Mouse (Mus musculus): ENCODE measurements around the gene Cacna1c. TPM values are rescaled to one million over a fixed set of nuclear protein-coding genes. Genes with fewer than 3 reads are reported as not detected.

Cacna1c gene
- polyA plus RNA-seq, 1 experiment from 2014 or later: 3.2 TPM

DNA sequence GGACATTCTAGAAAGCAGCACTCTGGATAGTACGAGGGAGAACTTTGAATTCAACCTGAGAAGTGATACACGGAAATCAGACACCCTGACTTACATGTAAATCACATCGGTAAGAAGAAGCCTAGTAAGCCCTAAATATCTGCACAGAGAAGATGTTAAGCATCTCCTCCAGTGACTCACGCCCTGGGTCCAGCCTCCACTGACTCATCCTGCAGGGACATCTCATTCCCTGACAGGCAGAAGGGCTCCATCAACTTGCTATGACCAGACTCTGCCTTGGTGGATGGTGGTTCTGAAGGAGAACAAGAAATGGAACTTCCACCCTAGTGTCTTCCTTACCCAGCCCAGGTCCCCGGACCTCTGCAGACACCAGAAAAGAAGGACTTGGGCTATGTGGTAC is 191.6 kb downstream of the Cacna1c start:
- no peak overlapping the region for H3K9ac ChIP-seq (ENCODE audit: low read length)
- ATAC-seq (no peak), DNase-seq (ENCODE audit: low spot score) (no peak)
- H3K4me2 ChIP-seq (ENCODE audit: low read length): no peak overlapping the region
- H3K36me3 ChIP-seq (ENCODE audit: control insufficient read depth, insufficient read depth, low read length): no peaks in the 10 kb centered on the region
- no peaks in the 10 kb centered on the region for H3K9me3 ChIP-seq (replicated peaks; ENCODE audit: control insufficient read depth, low read length)
- no peak overlapping the region for H3K27ac ChIP-seq (ENCODE audit: low read depth, low read length)
- H3K4me1 ChIP-seq (ENCODE audit: control insufficient read depth, insufficient read depth, low read length): no peaks in the 10 kb centered on the region
- H3K4me3 ChIP-seq (ENCODE audit: low read depth, low read length): no peak overlapping the region
- 92% methylated on average over 5 of the region's 5 CpGs for WGBS
- no peaks in the 10 kb centered on the region for H3K27me3 ChIP-seq (replicated peaks; ENCODE audit: control insufficient read depth, insufficient read depth, low read length)

- WGBS: 47% methylated on average over 2 of the region's 2 CpGs
- no peak for ATAC-seq
- H3K27ac ChIP-seq (ENCODE audit: low read depth, low read length): no peak overlapping the region
Measured at GRCm38 (mm10) chr6:119001442-119001841, 194.8 kb downstream of the Cacna1c start.

GRCm38 (mm10) chr6:119000255-119000654 is 196.0 kb downstream of the Cacna1c start:
- WGBS: 83% methylated on average over 3 of the region's 3 CpGs
- no peak overlapping the region for H3K4me3 ChIP-seq (ENCODE audit: low read depth, low read length)
- no peaks in the 10 kb centered on the region for H3K36me3 ChIP-seq (ENCODE audit: control insufficient read depth, insufficient read depth, low read length)
- no peak overlapping the region for H3K27ac ChIP-seq (ENCODE audit: low read depth, low read length)
- no peak overlapping the region for H3K9ac ChIP-seq (ENCODE audit: low read length)
- no peaks in the 10 kb centered on the region for H3K9me3 ChIP-seq (replicated peaks; ENCODE audit: control insufficient read depth, low read length)
- no peak for ATAC-seq
- H3K4me1 ChIP-seq (ENCODE audit: control insufficient read depth, insufficient read depth, low read length): no peaks in the 10 kb centered on the region
- no peaks in the 10 kb centered on the region for H3K27me3 ChIP-seq (replicated peaks; ENCODE audit: control insufficient read depth, insufficient read depth, low read length)
- H3K4me2 ChIP-seq (ENCODE audit: low read length): no peak overlapping the region
- no peak for DNase-seq (ENCODE audit: low spot score)

More at GRCm38 (mm10) chr6:119001442-119001841, 194.8 kb downstream of the Cacna1c start:
- no peaks in the 10 kb centered on the region for H3K36me3 ChIP-seq (ENCODE audit: control insufficient read depth, insufficient read depth, low read length)
- H3K4me3 ChIP-seq (ENCODE audit: low read depth, low read length): no peak overlapping the region
- no peaks in the 10 kb centered on the region for H3K4me1 ChIP-seq (ENCODE audit: control insufficient read depth, insufficient read depth, low read length)
- no peaks in the 10 kb centered on the region for H3K9me3 ChIP-seq (replicated peaks; ENCODE audit: control insufficient read depth, low read length)
- DNase-seq (ENCODE audit: low spot score): peak; percentile 25
- H3K9ac ChIP-seq (ENCODE audit: low read length): no peak overlapping the region
- no peaks in the 10 kb centered on the region for H3K27me3 ChIP-seq (replicated peaks; ENCODE audit: control insufficient read depth, insufficient read depth, low read length)
- no peak overlapping the region for H3K4me2 ChIP-seq (ENCODE audit: low read length)

DNA sequence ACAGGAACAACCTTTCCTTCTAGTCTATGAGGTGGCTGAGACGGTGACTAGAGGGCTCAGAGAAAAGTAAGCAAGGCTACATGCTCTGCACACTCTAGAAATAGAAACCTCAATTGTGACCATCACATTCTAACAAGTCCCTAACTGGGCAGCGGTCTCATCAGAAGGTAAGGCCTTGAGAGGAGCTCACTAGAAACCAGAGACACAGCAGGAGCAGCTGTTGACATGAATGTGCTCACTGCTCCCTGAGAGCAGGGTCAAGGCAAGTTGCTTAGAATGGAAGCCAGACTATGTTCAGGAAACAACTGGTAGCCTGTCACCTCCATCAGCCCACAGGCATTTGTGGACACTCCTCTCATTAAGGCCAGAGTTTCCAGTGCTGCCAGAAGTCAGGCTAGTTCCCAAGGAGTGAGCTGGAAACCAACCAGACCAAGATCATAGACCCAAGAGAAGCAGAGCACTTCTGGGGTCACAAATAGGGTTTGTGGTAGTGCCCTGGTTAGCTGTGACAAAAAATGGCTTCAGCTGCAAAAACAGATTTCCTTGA is 196.8 kb downstream of the Cacna1c start:
- WGBS: 90% methylated on average over 2 of the region's 2 CpGs
- Histone ChIP-seq H3K4me3 (ENCODE audit: low read depth, low read length) (no peak overlapping the region), H3K27me3 (replicated peaks; ENCODE audit: control insufficient read depth, insufficient read depth, low read length) (no peaks in the 10 kb centered on the region), H3K9me3 (replicated peaks; ENCODE audit: control insufficient read depth, low read length) (no peaks in the 10 kb centered on the region), H3K9ac (ENCODE audit: low read length) (no peak overlapping the region), H3K4me1 (ENCODE audit: control insufficient read depth, insufficient read depth, low read length) (no peaks in the 10 kb centered on the region), H3K27ac (ENCODE audit: low read depth, low read length) (no peak overlapping the region), H3K4me2 (ENCODE audit: low read length) (no peak overlapping the region), H3K36me3 (ENCODE audit: control insufficient read depth, insufficient read depth, low read length) (no peaks in the 10 kb centered on the region)
- ATAC-seq: no peak
- no peak for DNase-seq (ENCODE audit: low spot score)

GRCm38 (mm10) chr6:118997397-118997796 is 198.8 kb downstream of the Cacna1c start:
- no peaks in the 10 kb centered on the region for H3K36me3 ChIP-seq (ENCODE audit: control insufficient read depth, insufficient read depth, low read length)
- 95% methylated on average over 4 of the region's 4 CpGs for WGBS
- H3K27ac ChIP-seq (ENCODE audit: low read depth, low read length): no peak overlapping the region
- no peak overlapping the region for H3K9ac ChIP-seq (ENCODE audit: low read length)
- H3K4me1 ChIP-seq (ENCODE audit: control insufficient read depth, insufficient read depth, low read length): no peaks in the 10 kb centered on the region
- ATAC-seq: no peak
- no peak overlapping the region for H3K4me3 ChIP-seq (ENCODE audit: low read depth, low read length)
- H3K4me2 ChIP-seq (ENCODE audit: low read length): no peak overlapping the region
- no peak for DNase-seq (ENCODE audit: low spot score)
- H3K27me3 ChIP-seq (replicated peaks; ENCODE audit: control insufficient read depth, insufficient read depth, low read length): no peaks in the 10 kb centered on the region
- no peaks in the 10 kb centered on the region for H3K9me3 ChIP-seq (replicated peaks; ENCODE audit: control insufficient read depth, low read length)

- Histone ChIP-seq H3K36me3 (ENCODE audit: control insufficient read depth, insufficient read depth, low read length) (no peaks in the 10 kb centered on the region), H3K4me1 (ENCODE audit: control insufficient read depth, insufficient read depth, low read length) (no peaks in the 10 kb centered on the region), H3K9me3 (replicated peaks; ENCODE audit: control insufficient read depth, low read length) (no peaks in the 10 kb centered on the region), H3K27me3 (replicated peaks; ENCODE audit: control insufficient read depth, insufficient read depth, low read length) (no peaks in the 10 kb centered on the region), H3K4me2 (ENCODE audit: low read length) (no peak overlapping the region), H3K27ac (ENCODE audit: low read depth, low read length) (no peak overlapping the region), H3K4me3 (ENCODE audit: low read depth, low read length) (no peak overlapping the region), H3K9ac (ENCODE audit: low read length) (no peak overlapping the region)
- ATAC-seq (no peak), DNase-seq (ENCODE audit: low spot score) (no peak)
- WGBS: 90% methylated on average over 9 of the region's 9 CpGs
Measured at GRCm38 (mm10) chr6:118994272-118995061, 201.8 kb downstream of the Cacna1c start.

- DNase-seq (ENCODE audit: low spot score) (no peak), ATAC-seq (no peak)
- H3K36me3 ChIP-seq (ENCODE audit: control insufficient read depth, insufficient read depth, low read length): no peaks in the 10 kb centered on the region
- no peaks in the 10 kb centered on the region for H3K4me1 ChIP-seq (ENCODE audit: control insufficient read depth, insufficient read depth, low read length)
- H3K27me3 ChIP-seq (replicated peaks; ENCODE audit: control insufficient read depth, insufficient read depth, low read length): no peaks in the 10 kb centered on the region
- 88% methylated on average over 6 of the region's 6 CpGs for WGBS
- no peak overlapping the region for H3K27ac ChIP-seq (ENCODE audit: low read depth, low read length)
- H3K9ac ChIP-seq (ENCODE audit: low read length): no peak overlapping the region
- no peak overlapping the region for H3K4me3 ChIP-seq (ENCODE audit: low read depth, low read length)
- no peak overlapping the region for H3K4me2 ChIP-seq (ENCODE audit: low read length)
- no peaks in the 10 kb centered on the region for H3K9me3 ChIP-seq (replicated peaks; ENCODE audit: control insufficient read depth, low read length)
Measured at GRCm38 (mm10) chr6:118992391-118992790, 203.8 kb downstream of the Cacna1c start.

- Histone ChIP-seq H3K4me2 (ENCODE audit: low read length) (no peak overlapping the region), H3K9me3 (replicated peaks; ENCODE audit: control insufficient read depth, low read length) (no peaks in the 10 kb centered on the region), H3K27ac (ENCODE audit: low read depth, low read length) (0 out of 2 replicates have a peak overlapping the region, but pooled peaks have one; percentile 18), H3K36me3 (ENCODE audit: control insufficient read depth, insufficient read depth, low read length) (no peaks in the 10 kb centered on the region), H3K4me1 (ENCODE audit: control insufficient read depth, insufficient read depth, low read length) (no peaks in the 10 kb centered on the region), H3K4me3 (ENCODE audit: low read depth, low read length) (no peak overlapping the region), H3K9ac (ENCODE audit: low read length) (no peak overlapping the region), H3K27me3 (replicated peaks; ENCODE audit: control insufficient read depth, insufficient read depth, low read length) (no peaks in the 10 kb centered on the region)
- no peak for ATAC-seq
- peak; percentile 14 for DNase-seq (ENCODE audit: low spot score)
- WGBS: 79% methylated on average over 9 of the region's 9 CpGs
Measured at GRCm38 (mm10) chr6:118989999-118990776, 206.0 kb downstream of the Cacna1c start.

Measured in forebrain, embryonic 14.5 days (tissue).